Mouse (Mus musculus) limb, embryonic 14.5 days (tissue): ENCODE results near the gene Myh7b. TPM values are rescaled to one million over a fixed set of nuclear protein-coding genes. Genes with fewer than 3 reads are reported as not detected.

Experiments used
- ATAC-seq: fragments of 200-750 bp; cut with Nextera tagmentation; 2 replicates; pipeline ENCODE4 v1.8.0; 2017; ENCODE audit warnings: low read depth, moderate number of reproducible peaks, moderate TSS enrichment; ENCODE audit not compliant: low FRiP score
- DNase-seq: peaks from one replicate; pipeline ENCODE4 v3.0.0-alpha.2; 2015; ENCODE audit warnings: low spot score
- H3K27ac ChIP-seq: fragments of 300-500 bp; sonication (generic); replicated peaks from 2 replicates; pipeline ENCODE4 v1.5.1; 2014; ENCODE audit warnings: low read depth, mild to moderate bottlenecking, low read length, moderate library complexity, mixed read lengths
- H3K27me3 ChIP-seq: fragments of 300-500 bp; sonication (generic); 2 replicates; pipeline ENCODE4 v1.6.1; 2014; ENCODE audit warnings: low read length, mixed read lengths; ENCODE audit not compliant: control insufficient read depth, insufficient read depth
- H3K36me3 ChIP-seq: fragments of 300-500 bp; sonication (generic); 2 replicates; pipeline ENCODE4 v1.6.1; 2014; ENCODE audit warnings: mild to moderate bottlenecking, low read length, moderate library complexity, mixed read lengths; ENCODE audit not compliant: control insufficient read depth, insufficient read depth
- H3K4me1 ChIP-seq: fragments of 300-500 bp; sonication (generic); 2 replicates; pipeline ENCODE4 v1.6.1; 2014; ENCODE audit warnings: antibody characterized with exemption, low read length, mixed read lengths; ENCODE audit not compliant: control insufficient read depth, insufficient read depth
- H3K4me2 ChIP-seq: fragments of 300-500 bp; sonication (generic); replicated peaks from 2 replicates; pipeline ENCODE4 v1.6.1; 2014; ENCODE audit warnings: low read depth, mild to moderate bottlenecking, low read length, moderate library complexity; ENCODE audit not compliant: severe bottlenecking
- H3K4me3 ChIP-seq: fragments of 300-500 bp; sonication (generic); replicated peaks from 2 replicates; pipeline ENCODE4 v1.5.1; 2014; ENCODE audit warnings: low read length
- H3K9ac ChIP-seq: fragments of 300-500 bp; sonication (generic); 2 replicates; pipeline ENCODE4 v1.6.1; 2014; ENCODE audit warnings: mild to moderate bottlenecking, low read depth, low read length, moderate library complexity; ENCODE audit not compliant: severe bottlenecking
- H3K9me3 ChIP-seq: fragments of 300-500 bp; sonication (generic); 2 replicates; pipeline ENCODE4 v1.6.1; 2016; ENCODE audit warnings: low read length; ENCODE audit not compliant: control insufficient read depth
- POLR2A ChIP-seq: fragments of 200-500 bp; IDR thresholded peaks from 2 replicates; pipeline ENCODE4 v1.8.0; 2012; ENCODE audit warnings: inconsistent platforms, mild to moderate bottlenecking, moderate library complexity, borderline replicate concordance; ENCODE audit not compliant: insufficient read depth, insufficient read length; ENCODE audit errors: extremely low read depth
- WGBS: fragments of 180-500 bp; shearing (Covaris S2); extraction: QIAGEN DNeasy Blood & Tissue Kit; methylation state at CpG from one replicate; pipeline ENCODE4 v1.1.7; 2014; 5-methylcytosine and 5-hydroxymethylcytosine counted together
- polyA plus RNA-seq, 2 experiments: library from polyadenylated mRNA; depleted of rRNA in 1 of 2; stranded (reverse) in 1 of 2; unstranded in 1 of 2; fragments of >200 nt; fragmentation: Nextera tagmentation in 1 of 2; extraction: Ambion mirVana in 1 of 2; gene quantifications; 2 replicates each; pipeline versions ENCODE4 v1.2.1 to v1.2.3; 2012 to 2014

Gene Myh7b
- polyA plus RNA-seq, 2 experiments = 5.0 to 27.0 TPM

GRCm38 (mm10) chr2:155623996-155624395, 13.0 kb downstream of the Myh7b start:
- H3K4me3 ChIP-seq = no peak overlapping the region
- H3K27me3 ChIP-seq = peaks cover 24% of the 10 kb centered on the region
- no peak overlapping the region for H3K9ac ChIP-seq
- DNase-seq = no peak
- ATAC-seq = no peak
- H3K4me1 ChIP-seq = no peaks in the 10 kb centered on the region
- 84% methylated on average over 6 of the region's 6 CpGs for WGBS
- no peaks in the 10 kb centered on the region for H3K9me3 ChIP-seq
- no peak for TF ChIP-seq POLR2A
- H3K36me3 ChIP-seq = no peaks in the 10 kb centered on the region
- no peak overlapping the region for H3K4me2 ChIP-seq
- no peak overlapping the region for H3K27ac ChIP-seq

GRCm38 (mm10) chr2:155624730-155625129, 13.7 kb downstream of the Myh7b start:
- Histone ChIP-seq H3K36me3 (no peaks in the 10 kb centered on the region), H3K9me3 (no peaks in the 10 kb centered on the region), H3K27me3 (peaks cover 32% of the 10 kb centered on the region), H3K27ac (no peak overlapping the region), H3K4me1 (no peaks in the 10 kb centered on the region), H3K4me2 (no peak overlapping the region), H3K9ac (no peak overlapping the region), H3K4me3 (no peak overlapping the region)
- ATAC-seq = no peak
- no peak for TF ChIP-seq POLR2A
- WGBS = 40% methylated on average over 10 of the region's 10 CpGs
- DNase-seq = no peak

DNA sequence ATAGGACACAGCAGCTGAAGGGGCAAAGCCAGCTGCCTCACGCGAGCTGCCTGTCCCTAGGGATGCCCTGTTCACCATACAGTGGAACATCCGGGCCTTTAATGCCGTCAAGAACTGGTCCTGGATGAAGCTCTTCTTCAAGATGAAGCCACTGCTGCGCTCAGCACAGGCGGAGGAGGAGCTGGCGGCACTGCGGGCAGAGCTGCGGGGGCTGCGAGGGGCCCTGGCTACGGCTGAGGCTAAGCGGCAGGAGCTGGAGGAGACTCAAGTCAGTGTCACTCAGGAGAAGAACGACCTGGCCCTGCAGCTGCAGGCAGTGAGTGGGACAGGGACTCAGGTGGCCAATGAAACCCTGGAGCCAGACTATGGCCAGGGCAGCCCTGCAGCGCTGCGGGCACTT, 15.3 kb downstream of the Myh7b start:
- DNase-seq (no peak), ATAC-seq (no peak)
- Histone ChIP-seq H3K4me3 (no peak overlapping the region), H3K36me3 (peaks cover 13% of the 10 kb centered on the region), H3K9ac (no peak overlapping the region), H3K4me2 (no peak overlapping the region), H3K9me3 (no peaks in the 10 kb centered on the region), H3K27me3 (peaks cover 47% of the 10 kb centered on the region), H3K27ac (no peak overlapping the region), H3K4me1 (no peaks in the 10 kb centered on the region)
- TF ChIP-seq POLR2A = no peak
- 51% methylated on average over 15 of the region's 15 CpGs for WGBS

DNA sequence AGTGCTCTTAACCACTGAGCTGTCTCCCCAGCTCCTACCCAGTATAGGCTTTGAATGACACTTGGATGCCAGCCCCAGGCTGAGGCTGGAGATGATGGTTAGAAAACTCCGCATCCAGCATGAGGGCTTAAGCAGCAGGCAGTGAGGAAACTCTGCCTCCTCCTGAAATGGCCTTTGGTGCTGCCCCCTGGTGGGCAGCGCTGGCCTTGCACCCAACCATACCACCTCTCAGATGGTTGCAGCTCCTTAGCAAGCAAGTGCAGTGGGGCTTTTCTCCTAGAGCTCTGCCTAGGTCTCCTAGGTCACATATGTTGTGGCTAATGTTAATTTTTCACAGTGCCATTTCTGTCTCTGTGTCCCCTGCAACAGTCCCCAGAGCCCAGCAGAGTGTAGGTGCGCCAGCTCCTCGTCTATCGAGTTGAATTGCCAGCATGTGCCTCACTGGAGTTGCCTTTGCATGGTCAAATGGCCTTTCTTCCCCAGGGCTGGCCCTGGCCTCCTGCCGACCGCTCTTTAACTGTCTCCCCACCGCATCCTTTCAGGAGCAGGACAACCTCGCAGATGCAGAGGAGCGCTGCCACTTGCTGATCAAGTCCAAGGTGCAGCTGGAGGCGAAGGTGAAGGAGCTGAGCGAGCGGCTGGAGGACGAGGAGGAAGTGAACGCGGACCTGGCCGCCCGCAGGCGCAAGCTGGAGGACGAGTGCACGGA, 16.2 kb downstream of the Myh7b start:
- H3K9ac ChIP-seq = no peak overlapping the region
- H3K4me3 ChIP-seq = no peak overlapping the region
- H3K9me3 ChIP-seq = no peaks in the 10 kb centered on the region
- no peaks in the 10 kb centered on the region for H3K4me1 ChIP-seq
- H3K27ac ChIP-seq = no peak overlapping the region
- ATAC-seq (no peak), DNase-seq (peak; percentile 66)
- TF ChIP-seq POLR2A = no peak
- peaks cover 56% of the 10 kb centered on the region for H3K27me3 ChIP-seq
- WGBS = 53% methylated on average over 21 of the region's 21 CpGs
- peaks cover 22% of the 10 kb centered on the region for H3K36me3 ChIP-seq
- H3K4me2 ChIP-seq = no peak overlapping the region

DNA sequence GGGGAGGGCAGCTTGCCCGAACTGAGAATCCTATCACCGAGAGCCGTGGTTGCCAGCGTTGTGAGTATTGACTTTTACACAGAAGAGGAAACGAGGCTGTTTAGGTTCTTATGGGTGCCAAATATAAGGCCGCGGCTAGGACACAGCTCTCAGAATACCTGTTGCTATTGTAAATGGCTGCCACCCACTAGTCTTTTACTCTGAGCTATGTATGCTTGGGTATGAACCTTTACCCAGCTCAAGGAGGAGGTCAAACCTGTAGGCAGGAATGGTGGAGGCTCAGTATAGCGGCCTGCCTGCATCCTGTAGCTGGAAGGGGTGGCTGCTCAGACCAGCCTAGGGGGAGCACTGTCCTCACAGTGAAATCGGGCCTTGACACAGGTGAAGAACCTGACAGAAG, 17.1 kb downstream of the Myh7b start:
- no peak overlapping the region for H3K4me2 ChIP-seq
- H3K4me1 ChIP-seq = no peaks in the 10 kb centered on the region
- DNase-seq = no peak
- peaks cover 66% of the 10 kb centered on the region for H3K27me3 ChIP-seq
- no peak for TF ChIP-seq POLR2A
- no peak overlapping the region for H3K4me3 ChIP-seq
- no peak for ATAC-seq
- H3K9me3 ChIP-seq = no peaks in the 10 kb centered on the region
- H3K27ac ChIP-seq = no peak overlapping the region
- H3K36me3 ChIP-seq = peaks cover 31% of the 10 kb centered on the region
- 85% methylated on average over 9 of the region's 9 CpGs for WGBS
- H3K9ac ChIP-seq = no peak overlapping the region
